Mouse (Mus musculus): ENCODE measurements around the gene Bod1. TPM values are rescaled to one million over a fixed set of nuclear protein-coding genes. Genes with fewer than 3 reads are reported as not detected.

Gene Bod1
- total and polyA plus RNA-seq, 2 experiments from 2014 or later = 69.9 to 96.1 TPM

- no peak overlapping the region for H3K4me3 ChIP-seq (ENCODE audit: low read depth, low read length)
- no peak overlapping the region for H3K4me2 ChIP-seq (ENCODE audit: low read depth, low read length)
- no peaks in the 10 kb centered on the region for H3K9me3 ChIP-seq (replicated peaks; ENCODE audit: control insufficient read depth, low read length)
- H3K36me3 ChIP-seq (replicated peaks; ENCODE audit: control insufficient read depth, insufficient read depth, low read length) = no peaks in the 10 kb centered on the region
- 90% methylated on average over 2 of the region's 2 CpGs for WGBS
- no peaks in the 10 kb centered on the region for H3K27me3 ChIP-seq (ENCODE audit: control insufficient read depth, insufficient read depth, low read length)
- no peaks in the 10 kb centered on the region for H3K4me1 ChIP-seq (ENCODE audit: control insufficient read depth, insufficient read depth)
- no peak for TF ChIP-seq CTCF (IDR thresholded peaks at IDR 0.05; ENCODE audit: low read depth)
- TF ChIP-seq EP300 (IDR thresholded peaks at IDR 0.05; ENCODE audit: low read depth) = no peak
- DNase-seq (ENCODE audit: low spot score) (no peak), ATAC-seq (ENCODE audit: insufficient read depth, low read depth) (no peak)
- H3K27ac ChIP-seq (ENCODE audit: low read depth) = no peak overlapping the region
- H3K9ac ChIP-seq (replicated peaks; ENCODE audit: low read depth, low read length) = no peak overlapping the region
Measured at GRCm38 (mm10) chr11:31693322-31693721, 21.6 kb upstream of the Bod1 start.

GRCm38 (mm10) chr11:31688956-31689355 is 17.3 kb upstream of the Bod1 start:
- no peak overlapping the region for H3K9ac ChIP-seq (replicated peaks; ENCODE audit: low read depth, low read length)
- ATAC-seq (ENCODE audit: insufficient read depth, low read depth) = no peak
- no peaks in the 10 kb centered on the region for H3K9me3 ChIP-seq (replicated peaks; ENCODE audit: control insufficient read depth, low read length)
- DNase-seq (ENCODE audit: low spot score) = no peak
- H3K4me3 ChIP-seq (ENCODE audit: low read depth, low read length) = no peak overlapping the region
- H3K36me3 ChIP-seq (replicated peaks; ENCODE audit: control insufficient read depth, insufficient read depth, low read length) = no peaks in the 10 kb centered on the region
- no peaks in the 10 kb centered on the region for H3K27me3 ChIP-seq (ENCODE audit: control insufficient read depth, insufficient read depth, low read length)
- H3K4me1 ChIP-seq (ENCODE audit: control insufficient read depth, insufficient read depth) = no peaks in the 10 kb centered on the region
- H3K4me2 ChIP-seq (ENCODE audit: low read depth, low read length) = no peak overlapping the region
- WGBS = 61% methylated on average over 4 of the region's 4 CpGs
- no peak for TF ChIP-seq CTCF (IDR thresholded peaks at IDR 0.05; ENCODE audit: low read depth)
- TF ChIP-seq EP300 (IDR thresholded peaks at IDR 0.05; ENCODE audit: low read depth) = no peak
- no peak overlapping the region for H3K27ac ChIP-seq (ENCODE audit: low read depth)

GRCm38 (mm10) chr11:31684913-31685567 is 13.4 kb upstream of the Bod1 start:
- no peaks in the 10 kb centered on the region for H3K27me3 ChIP-seq (ENCODE audit: control insufficient read depth, insufficient read depth, low read length)
- no peak overlapping the region for H3K4me3 ChIP-seq (ENCODE audit: low read depth, low read length)
- H3K9me3 ChIP-seq (replicated peaks; ENCODE audit: control insufficient read depth, low read length) = no peaks in the 10 kb centered on the region
- ATAC-seq (ENCODE audit: insufficient read depth, low read depth) (no peak), DNase-seq (ENCODE audit: low spot score) (no peak)
- TF ChIP-seq CTCF (IDR thresholded peaks at IDR 0.05; ENCODE audit: low read depth) (no peak), EP300 (IDR thresholded peaks at IDR 0.05; ENCODE audit: low read depth) (no peak)
- no peak overlapping the region for H3K4me2 ChIP-seq (ENCODE audit: low read depth, low read length)
- H3K27ac ChIP-seq (ENCODE audit: low read depth) = no peak overlapping the region
- no peaks in the 10 kb centered on the region for H3K4me1 ChIP-seq (ENCODE audit: control insufficient read depth, insufficient read depth)
- H3K36me3 ChIP-seq (replicated peaks; ENCODE audit: control insufficient read depth, insufficient read depth, low read length) = no peaks in the 10 kb centered on the region
- WGBS = 79% methylated on average over 9 of the region's 9 CpGs
- H3K9ac ChIP-seq (replicated peaks; ENCODE audit: low read depth, low read length) = no peak overlapping the region

- H3K4me2 ChIP-seq (ENCODE audit: low read depth, low read length) = no peak overlapping the region
- H3K4me1 ChIP-seq (ENCODE audit: control insufficient read depth, insufficient read depth) = no peaks in the 10 kb centered on the region
- no peak overlapping the region for H3K27ac ChIP-seq (ENCODE audit: low read depth)
- ATAC-seq (ENCODE audit: insufficient read depth, low read depth) = no peak
- DNase-seq (ENCODE audit: low spot score) = no peak
- H3K9me3 ChIP-seq (replicated peaks; ENCODE audit: control insufficient read depth, low read length) = no peaks in the 10 kb centered on the region
- TF ChIP-seq CTCF (IDR thresholded peaks at IDR 0.05; ENCODE audit: low read depth) (no peak), EP300 (IDR thresholded peaks at IDR 0.05; ENCODE audit: low read depth) (no peak)
- 71% methylated on average over 2 of the region's 2 CpGs for WGBS
- H3K4me3 ChIP-seq (ENCODE audit: low read depth, low read length) = no peak overlapping the region
- H3K9ac ChIP-seq (replicated peaks; ENCODE audit: low read depth, low read length) = no peak overlapping the region
- no peaks in the 10 kb centered on the region for H3K27me3 ChIP-seq (ENCODE audit: control insufficient read depth, insufficient read depth, low read length)
- no peaks in the 10 kb centered on the region for H3K36me3 ChIP-seq (replicated peaks; ENCODE audit: control insufficient read depth, insufficient read depth, low read length)
Measured at GRCm38 (mm10) chr11:31684126-31684525, 12.4 kb upstream of the Bod1 start.

- no peak for TF ChIP-seq CTCF (IDR thresholded peaks at IDR 0.05; ENCODE audit: low read depth)
- TF ChIP-seq EP300 (IDR thresholded peaks at IDR 0.05; ENCODE audit: low read depth) = no peak
- no peak overlapping the region for H3K4me3 ChIP-seq (ENCODE audit: low read depth, low read length)
- no peaks in the 10 kb centered on the region for H3K4me1 ChIP-seq (ENCODE audit: control insufficient read depth, insufficient read depth)
- DNase-seq (ENCODE audit: low spot score) (no peak), ATAC-seq (ENCODE audit: insufficient read depth, low read depth) (no peak)
- no peak overlapping the region for H3K27ac ChIP-seq (ENCODE audit: low read depth)
- 71% methylated on average over 16 of the region's 16 CpGs for WGBS
- no peaks in the 10 kb centered on the region for H3K9me3 ChIP-seq (replicated peaks; ENCODE audit: control insufficient read depth, low read length)
- no peak overlapping the region for H3K9ac ChIP-seq (replicated peaks; ENCODE audit: low read depth, low read length)
- no peaks in the 10 kb centered on the region for H3K27me3 ChIP-seq (ENCODE audit: control insufficient read depth, insufficient read depth, low read length)
- no peaks in the 10 kb centered on the region for H3K36me3 ChIP-seq (replicated peaks; ENCODE audit: control insufficient read depth, insufficient read depth, low read length)
- H3K4me2 ChIP-seq (ENCODE audit: low read depth, low read length) = no peak overlapping the region
Measured at GRCm38 (mm10) chr11:31679840-31680381, 8.2 kb upstream of the Bod1 start.

- no peaks in the 10 kb centered on the region for H3K27me3 ChIP-seq (ENCODE audit: control insufficient read depth, insufficient read depth, low read length)
- no peaks in the 10 kb centered on the region for H3K9me3 ChIP-seq (replicated peaks; ENCODE audit: control insufficient read depth, low read length)
- WGBS = 88% methylated on average over 5 of the region's 5 CpGs
- ATAC-seq (ENCODE audit: insufficient read depth, low read depth) (no peak), DNase-seq (ENCODE audit: low spot score) (no peak)
- no peaks in the 10 kb centered on the region for H3K36me3 ChIP-seq (replicated peaks; ENCODE audit: control insufficient read depth, insufficient read depth, low read length)
- TF ChIP-seq CTCF (IDR thresholded peaks at IDR 0.05; ENCODE audit: low read depth) = no peak
- TF ChIP-seq EP300 (IDR thresholded peaks at IDR 0.05; ENCODE audit: low read depth) = no peak
- 0 out of 2 replicates have a peak, but pooled peaks cover 2% of the 10 kb centered on the region for H3K4me1 ChIP-seq (ENCODE audit: control insufficient read depth, insufficient read depth)
- no peak overlapping the region for H3K4me2 ChIP-seq (ENCODE audit: low read depth, low read length)
- no peak overlapping the region for H3K4me3 ChIP-seq (ENCODE audit: low read depth, low read length)
- no peak overlapping the region for H3K9ac ChIP-seq (replicated peaks; ENCODE audit: low read depth, low read length)
- no peak overlapping the region for H3K27ac ChIP-seq (ENCODE audit: low read depth)
Measured at GRCm38 (mm10) chr11:31677309-31677708, 5.6 kb upstream of the Bod1 start.

Measured in heart, postnatal 0 days (tissue).